Mouse (Mus musculus): ENCODE measurements around the gene Plxna1. TPM values are rescaled to one million over a fixed set of nuclear protein-coding genes. Genes with fewer than 3 reads are reported as not detected.

Gene Plxna1
- polyA plus RNA-seq, 1 experiment from 2014 or later, result 13.4 TPM

DNA sequence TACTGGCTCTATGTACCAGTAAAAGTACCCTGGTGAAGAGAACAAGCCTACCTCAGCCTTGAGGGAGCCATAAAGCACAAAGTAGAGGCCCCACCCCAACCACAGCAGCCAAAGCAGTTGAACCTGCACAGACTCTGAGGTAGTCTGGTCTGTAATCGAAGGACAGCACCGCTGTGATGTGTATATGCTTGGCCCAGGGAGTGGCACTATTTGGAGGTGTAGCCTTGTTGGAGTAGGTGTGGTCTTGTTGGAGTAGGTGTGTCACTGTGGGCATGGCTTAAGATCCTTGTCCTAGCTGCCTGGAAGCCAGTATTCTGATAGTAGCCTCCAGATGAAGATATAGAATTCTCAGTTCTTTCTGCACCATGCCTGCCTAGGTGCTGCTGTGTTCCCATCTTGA is 29.8 kb upstream of the Plxna1 start:
- H3K4me1 ChIP-seq (replicated peaks), result peaks cover 12% of the 10 kb centered on the region
- H3K27me3 ChIP-seq (replicated peaks), result no peaks in the 10 kb centered on the region
- no peak overlapping the region for H3K27ac ChIP-seq (ENCODE audit: poor library complexity, severe bottlenecking)
- H3K9ac ChIP-seq, result no peak overlapping the region
- H3K9me3 ChIP-seq (replicated peaks), result no peaks in the 10 kb centered on the region
- no peak overlapping the region for H3K4me3 ChIP-seq
- WGBS, result 90% methylated on average over 2 of the region's 2 CpGs
- H3K36me3 ChIP-seq, result no peaks in the 10 kb centered on the region
- no peak for ATAC-seq (ENCODE audit: insufficient number of reproducible peaks, low FRiP score)
- H3K4me2 ChIP-seq, result no peak overlapping the region

DNA sequence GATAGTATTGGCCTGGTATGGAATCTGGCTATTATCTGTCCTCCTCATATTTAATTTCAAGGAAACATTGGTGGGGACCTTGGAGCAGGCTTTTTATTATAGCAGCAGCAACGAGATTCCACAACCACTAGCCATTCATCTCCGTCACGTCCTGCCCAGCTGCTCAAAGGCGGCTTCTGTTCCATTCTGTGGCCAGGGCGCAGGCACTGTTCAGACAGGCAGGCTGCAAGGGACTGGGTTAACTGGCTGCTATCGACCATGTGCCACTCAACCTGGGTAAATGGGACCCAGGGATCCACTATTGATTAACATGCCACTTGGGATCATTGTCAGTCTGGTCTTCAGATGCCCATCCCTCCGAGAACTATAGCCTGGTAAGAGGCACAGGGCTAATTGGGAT is 27.4 kb upstream of the Plxna1 start:
- no peak overlapping the region for H3K9ac ChIP-seq
- no peak overlapping the region for H3K27ac ChIP-seq (ENCODE audit: poor library complexity, severe bottlenecking)
- H3K9me3 ChIP-seq (replicated peaks), result no peaks in the 10 kb centered on the region
- no peaks in the 10 kb centered on the region for H3K36me3 ChIP-seq
- no peak overlapping the region for H3K4me2 ChIP-seq
- no peaks in the 10 kb centered on the region for H3K27me3 ChIP-seq (replicated peaks)
- H3K4me1 ChIP-seq (replicated peaks), result peaks cover 21% of the 10 kb centered on the region
- no peak overlapping the region for H3K4me3 ChIP-seq
- WGBS, result 80% methylated on average over 7 of the region's 7 CpGs
- no peak for ATAC-seq (ENCODE audit: insufficient number of reproducible peaks, low FRiP score)

DNA sequence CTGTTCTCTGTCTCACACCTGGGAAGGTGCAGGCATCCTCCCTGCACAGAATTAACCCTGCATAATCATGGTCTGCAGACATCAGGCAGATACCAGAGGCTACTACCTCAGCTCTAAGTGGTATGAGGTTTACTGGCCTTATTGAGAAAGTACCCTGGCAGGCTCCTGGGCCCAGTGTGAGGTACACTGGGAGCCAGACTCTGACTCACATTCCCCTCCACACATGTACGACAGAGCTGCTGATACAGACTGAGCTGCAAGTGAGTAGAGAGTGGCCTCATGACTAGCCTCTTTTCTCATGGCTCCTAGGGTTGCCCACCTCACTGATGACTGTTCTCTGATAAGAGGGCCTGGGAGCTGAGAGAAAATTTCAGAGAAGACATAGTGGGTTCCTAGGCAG is 24.5 kb upstream of the Plxna1 start:
- H3K9me3 ChIP-seq (replicated peaks), result no peaks in the 10 kb centered on the region
- no peak overlapping the region for H3K9ac ChIP-seq
- H3K4me3 ChIP-seq, result no peak overlapping the region
- ATAC-seq (ENCODE audit: insufficient number of reproducible peaks, low FRiP score), result no peak
- H3K27me3 ChIP-seq (replicated peaks), result peaks cover 8% of the 10 kb centered on the region
- H3K4me2 ChIP-seq, result no peak overlapping the region
- H3K36me3 ChIP-seq, result no peaks in the 10 kb centered on the region
- H3K4me1 ChIP-seq (replicated peaks), result peaks cover 33% of the 10 kb centered on the region
- 12% methylated on average over 1 of the region's 1 CpGs for whole genome bisulfite sequencing
- no peak overlapping the region for H3K27ac ChIP-seq (ENCODE audit: poor library complexity, severe bottlenecking)

DNA sequence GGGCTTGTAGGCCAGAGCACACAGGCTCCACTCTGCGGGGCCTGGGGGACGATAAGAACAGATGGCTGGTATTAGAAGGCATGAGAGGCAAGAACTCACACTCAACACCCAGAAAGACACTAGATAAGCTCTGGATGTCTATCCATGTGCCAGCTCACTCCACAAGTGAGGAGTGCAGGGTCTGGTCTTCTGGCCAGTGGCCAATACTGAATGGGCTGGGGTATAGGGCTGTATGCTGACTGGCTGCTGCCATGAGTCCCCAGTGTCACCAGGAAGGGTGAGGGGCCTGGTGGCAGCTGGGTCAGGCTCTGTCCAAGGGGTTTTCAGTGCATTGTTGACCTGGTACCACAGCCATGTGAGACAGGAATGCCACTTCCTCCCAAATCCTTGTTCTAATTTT is 22.3 kb upstream of the Plxna1 start:
- 39% methylated on average over 2 of the region's 2 CpGs for WGBS
- no peaks in the 10 kb centered on the region for H3K9me3 ChIP-seq (replicated peaks)
- H3K36me3 ChIP-seq, result no peaks in the 10 kb centered on the region
- no peak overlapping the region for H3K4me2 ChIP-seq
- no peak overlapping the region for H3K9ac ChIP-seq
- no peak overlapping the region for H3K27ac ChIP-seq (ENCODE audit: poor library complexity, severe bottlenecking)
- peaks cover 9% of the 10 kb centered on the region for H3K27me3 ChIP-seq (replicated peaks)
- ATAC-seq (ENCODE audit: insufficient number of reproducible peaks, low FRiP score), result peak; percentile 42; the same call in 1 of the 2 replicates
- no peak overlapping the region for H3K4me3 ChIP-seq
- peaks cover 41% of the 10 kb centered on the region for H3K4me1 ChIP-seq (replicated peaks)

DNA sequence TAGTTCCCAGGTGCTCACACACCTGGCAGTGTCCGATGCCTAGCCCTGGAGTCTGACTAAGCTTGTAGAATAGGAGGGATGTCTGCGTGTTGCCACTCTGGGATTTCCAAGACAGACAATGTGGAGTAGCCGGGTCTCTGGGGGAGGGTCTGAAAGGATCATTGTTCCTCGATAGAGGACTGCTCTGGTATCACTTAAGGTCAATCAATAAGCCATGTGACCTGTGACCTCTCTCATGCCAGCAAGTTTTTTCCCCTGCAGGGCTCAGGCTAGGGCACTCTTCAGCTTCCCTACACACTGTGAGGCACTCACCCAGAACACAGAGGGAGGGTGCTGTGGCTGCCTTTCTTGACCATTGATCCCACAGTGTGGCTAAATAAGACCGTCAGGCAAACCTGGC is 19.4 kb upstream of the Plxna1 start:
- H3K4me1 ChIP-seq (replicated peaks), result peaks cover 32% of the 10 kb centered on the region
- no peak overlapping the region for H3K9ac ChIP-seq
- H3K4me3 ChIP-seq, result no peak overlapping the region
- peaks cover 9% of the 10 kb centered on the region for H3K27me3 ChIP-seq (replicated peaks)
- no peak for ATAC-seq (ENCODE audit: insufficient number of reproducible peaks, low FRiP score)
- no peaks in the 10 kb centered on the region for H3K36me3 ChIP-seq
- no peaks in the 10 kb centered on the region for H3K9me3 ChIP-seq (replicated peaks)
- no peak overlapping the region for H3K27ac ChIP-seq (ENCODE audit: poor library complexity, severe bottlenecking)
- 67% methylated on average over 5 of the region's 5 CpGs for WGBS
- no peak overlapping the region for H3K4me2 ChIP-seq

DNA sequence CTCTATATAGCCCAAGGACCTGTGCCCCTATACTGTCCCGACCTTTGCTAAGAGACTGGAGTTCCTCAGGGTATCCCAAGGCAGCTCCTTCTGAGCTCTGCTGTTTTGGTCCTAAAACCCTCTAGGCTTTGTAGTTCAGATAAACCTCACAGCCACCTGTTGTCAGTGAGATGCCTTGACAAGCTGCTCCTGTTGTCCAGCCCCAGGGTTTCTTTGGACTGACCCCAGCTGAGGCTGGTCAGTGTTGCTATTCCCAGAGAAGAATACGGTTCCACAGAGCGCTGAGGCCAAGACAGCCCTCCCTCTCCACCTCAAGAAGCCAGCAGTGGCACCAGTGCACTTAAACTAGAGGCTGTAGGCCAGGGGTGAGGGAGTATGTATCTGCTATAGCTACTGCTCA is 18.8 kb upstream of the Plxna1 start:
- WGBS, result 53% methylated on average over 3 of the region's 3 CpGs
- ATAC-seq (ENCODE audit: insufficient number of reproducible peaks, low FRiP score), result no peak
- no peak overlapping the region for H3K4me3 ChIP-seq
- peaks cover 9% of the 10 kb centered on the region for H3K27me3 ChIP-seq (replicated peaks)
- H3K9ac ChIP-seq, result no peak overlapping the region
- H3K27ac ChIP-seq (ENCODE audit: poor library complexity, severe bottlenecking), result no peak overlapping the region
- no peak overlapping the region for H3K4me2 ChIP-seq
- H3K36me3 ChIP-seq, result no peaks in the 10 kb centered on the region
- peaks cover 28% of the 10 kb centered on the region for H3K4me1 ChIP-seq (replicated peaks)
- no peaks in the 10 kb centered on the region for H3K9me3 ChIP-seq (replicated peaks)

DNA sequence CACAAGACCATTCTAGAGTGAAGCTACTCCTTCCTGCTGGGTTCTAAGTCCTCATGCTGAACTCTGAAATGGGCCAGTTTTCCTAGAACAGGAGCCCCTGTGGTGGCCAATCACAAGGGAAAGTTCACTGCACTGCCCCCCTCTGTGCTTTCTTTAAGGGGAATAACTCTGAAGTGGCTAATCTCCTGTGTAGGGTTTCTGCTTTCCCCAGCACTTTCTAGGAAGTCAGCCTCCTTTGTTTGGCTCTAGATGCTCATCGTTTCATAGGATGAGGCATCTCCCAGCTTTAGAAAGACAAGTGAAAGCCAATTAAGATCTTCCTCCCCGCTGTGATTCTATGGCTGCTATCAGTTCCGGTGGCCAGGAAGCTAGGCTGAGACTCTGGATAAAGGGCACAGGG is 18.3 kb upstream of the Plxna1 start:
- no peak overlapping the region for H3K9ac ChIP-seq
- H3K4me3 ChIP-seq, result no peak overlapping the region
- no peak overlapping the region for H3K4me2 ChIP-seq
- peaks cover 28% of the 10 kb centered on the region for H3K4me1 ChIP-seq (replicated peaks)
- H3K27ac ChIP-seq (ENCODE audit: poor library complexity, severe bottlenecking), result no peak overlapping the region
- WGBS, result 40% methylated on average over 3 of the region's 3 CpGs
- no peaks in the 10 kb centered on the region for H3K9me3 ChIP-seq (replicated peaks)
- H3K27me3 ChIP-seq (replicated peaks), result peaks cover 9% of the 10 kb centered on the region
- H3K36me3 ChIP-seq, result no peaks in the 10 kb centered on the region
- no peak for ATAC-seq (ENCODE audit: insufficient number of reproducible peaks, low FRiP score)

DNA sequence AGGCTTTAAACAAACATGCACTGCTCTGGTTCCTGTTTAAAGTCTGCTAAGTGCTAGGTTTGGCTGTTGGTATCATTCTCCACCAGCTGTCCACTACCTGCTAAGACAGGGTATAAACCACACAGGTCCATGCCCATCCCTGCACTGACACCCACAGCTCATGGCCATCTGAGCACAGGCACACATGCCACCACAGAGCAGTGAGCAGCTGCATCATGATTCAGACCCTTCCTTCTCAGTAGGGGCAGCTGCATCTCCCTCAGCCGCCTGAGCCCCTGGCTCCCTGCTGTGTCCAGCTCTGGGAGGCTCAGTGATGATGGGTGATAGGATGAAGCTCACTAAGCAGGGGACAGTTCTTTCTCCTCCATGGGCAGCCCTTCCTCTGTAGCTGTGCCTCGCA is 15.8 kb upstream of the Plxna1 start:
- ATAC-seq (ENCODE audit: insufficient number of reproducible peaks, low FRiP score), result no peak
- Histone ChIP-seq H3K27me3 (replicated peaks) (peaks cover 9% of the 10 kb centered on the region), H3K9me3 (replicated peaks) (no peaks in the 10 kb centered on the region), H3K27ac (ENCODE audit: poor library complexity, severe bottlenecking) (no peak overlapping the region), H3K4me3 (no peak overlapping the region), H3K4me1 (replicated peaks) (peaks cover 15% of the 10 kb centered on the region; the same call in 1 of the 2 replicates), H3K4me2 (no peak overlapping the region), H3K36me3 (no peaks in the 10 kb centered on the region), H3K9ac (no peak overlapping the region)
- WGBS, result 68% methylated on average over 2 of the region's 2 CpGs

DNA sequence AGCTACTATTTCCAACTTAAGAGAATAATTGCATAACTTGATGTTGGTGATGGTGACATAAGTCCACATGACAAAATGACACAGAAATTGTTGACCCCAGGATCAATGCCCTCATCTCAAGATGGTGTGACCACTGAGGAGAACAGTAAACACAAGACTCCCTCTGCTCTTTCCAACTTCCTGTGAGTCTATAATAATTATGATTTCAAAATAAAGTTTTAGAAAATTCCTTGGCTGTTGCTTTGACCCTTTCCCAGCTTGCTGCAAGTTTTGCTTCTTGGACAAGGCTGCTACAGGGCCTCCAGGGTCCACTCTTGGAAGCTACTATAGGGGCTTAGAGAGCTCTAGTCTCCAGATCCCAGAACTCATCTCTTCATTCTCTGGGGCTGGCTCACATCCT is 6.4 kb upstream of the Plxna1 start:
- no peak for ATAC-seq (ENCODE audit: insufficient number of reproducible peaks, low FRiP score)
- no peaks in the 10 kb centered on the region for H3K4me1 ChIP-seq (replicated peaks)
- no peaks in the 10 kb centered on the region; the same call in 1 of the 2 replicates for H3K9me3 ChIP-seq (replicated peaks)
- H3K27me3 ChIP-seq (replicated peaks), result peaks cover 8% of the 10 kb centered on the region
- no peaks in the 10 kb centered on the region for H3K36me3 ChIP-seq
- H3K4me2 ChIP-seq, result no peak overlapping the region
- H3K4me3 ChIP-seq, result no peak overlapping the region
- no peak overlapping the region for H3K9ac ChIP-seq
- H3K27ac ChIP-seq (ENCODE audit: poor library complexity, severe bottlenecking), result no peak overlapping the region

DNA sequence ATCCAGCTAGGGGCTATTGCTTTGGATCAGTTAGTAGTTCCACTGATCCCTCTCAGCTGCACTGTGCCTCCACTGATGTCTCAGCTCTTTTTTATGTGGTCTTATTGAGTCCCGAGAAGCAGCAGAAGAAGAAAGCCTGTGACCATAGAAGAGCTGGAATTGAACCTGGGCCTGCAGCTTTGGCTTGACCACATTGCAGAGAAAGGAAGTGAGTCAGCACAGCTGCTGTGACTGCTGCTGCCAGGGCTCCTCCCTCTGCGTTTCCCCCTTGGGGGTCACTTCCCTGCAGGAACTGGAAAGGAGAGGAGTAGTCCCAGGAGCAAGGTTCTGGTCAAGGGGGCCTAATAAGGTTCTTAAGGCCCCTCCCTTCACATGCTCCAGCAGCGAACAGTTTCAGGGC is 1.9 kb upstream of the Plxna1 start:
- Histone ChIP-seq H3K9ac (no peak overlapping the region), H3K4me3 (no peak overlapping the region), H3K4me2 (no peak overlapping the region), H3K36me3 (no peaks in the 10 kb centered on the region), H3K27ac (ENCODE audit: poor library complexity, severe bottlenecking) (no peak overlapping the region), H3K27me3 (replicated peaks) (peaks cover 17% of the 10 kb centered on the region), H3K9me3 (replicated peaks) (no peaks in the 10 kb centered on the region; the same call in 1 of the 2 replicates), H3K4me1 (replicated peaks) (peaks cover 27% of the 10 kb centered on the region)
- 57% methylated on average over 3 of the region's 3 CpGs for WGBS
- no peak for ATAC-seq (ENCODE audit: insufficient number of reproducible peaks, low FRiP score)

DNA sequence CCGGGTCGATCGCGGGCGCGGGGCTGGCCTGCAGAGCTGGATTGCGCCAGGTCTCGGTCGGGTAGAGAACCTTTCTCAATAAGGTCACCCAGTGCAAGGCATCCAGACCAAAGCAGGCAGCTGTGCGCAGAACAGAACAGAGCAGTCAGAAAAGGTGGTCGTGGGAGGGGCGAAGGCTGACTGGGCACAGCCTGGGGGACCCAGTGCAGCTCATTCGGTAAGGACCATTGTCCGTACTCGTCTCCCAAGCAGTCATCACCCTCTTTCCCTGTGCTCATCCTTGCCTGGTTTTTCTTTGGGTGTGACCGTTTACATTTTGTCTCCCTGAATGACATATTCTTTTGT is 659 bp upstream of the Plxna1 start:
- H3K4me3 ChIP-seq, result peak overlapping the region; percentile 99
- H3K36me3 ChIP-seq, result no peaks in the 10 kb centered on the region
- H3K4me2 ChIP-seq, result peak overlapping the region; percentile 96
- WGBS, result 6% methylated on average over 16 of the region's 16 CpGs
- no peak; the same call in 1 of the 2 replicates for ATAC-seq (ENCODE audit: insufficient number of reproducible peaks, low FRiP score)
- peak overlapping the region; percentile 98 for H3K9ac ChIP-seq
- peaks cover 17% of the 10 kb centered on the region for H3K27me3 ChIP-seq (replicated peaks)
- H3K27ac ChIP-seq (ENCODE audit: poor library complexity, severe bottlenecking), result no peak overlapping the region
- no peaks in the 10 kb centered on the region; the same call in 1 of the 2 replicates for H3K9me3 ChIP-seq (replicated peaks)
- H3K4me1 ChIP-seq (replicated peaks), result peaks cover 37% of the 10 kb centered on the region

DNA sequence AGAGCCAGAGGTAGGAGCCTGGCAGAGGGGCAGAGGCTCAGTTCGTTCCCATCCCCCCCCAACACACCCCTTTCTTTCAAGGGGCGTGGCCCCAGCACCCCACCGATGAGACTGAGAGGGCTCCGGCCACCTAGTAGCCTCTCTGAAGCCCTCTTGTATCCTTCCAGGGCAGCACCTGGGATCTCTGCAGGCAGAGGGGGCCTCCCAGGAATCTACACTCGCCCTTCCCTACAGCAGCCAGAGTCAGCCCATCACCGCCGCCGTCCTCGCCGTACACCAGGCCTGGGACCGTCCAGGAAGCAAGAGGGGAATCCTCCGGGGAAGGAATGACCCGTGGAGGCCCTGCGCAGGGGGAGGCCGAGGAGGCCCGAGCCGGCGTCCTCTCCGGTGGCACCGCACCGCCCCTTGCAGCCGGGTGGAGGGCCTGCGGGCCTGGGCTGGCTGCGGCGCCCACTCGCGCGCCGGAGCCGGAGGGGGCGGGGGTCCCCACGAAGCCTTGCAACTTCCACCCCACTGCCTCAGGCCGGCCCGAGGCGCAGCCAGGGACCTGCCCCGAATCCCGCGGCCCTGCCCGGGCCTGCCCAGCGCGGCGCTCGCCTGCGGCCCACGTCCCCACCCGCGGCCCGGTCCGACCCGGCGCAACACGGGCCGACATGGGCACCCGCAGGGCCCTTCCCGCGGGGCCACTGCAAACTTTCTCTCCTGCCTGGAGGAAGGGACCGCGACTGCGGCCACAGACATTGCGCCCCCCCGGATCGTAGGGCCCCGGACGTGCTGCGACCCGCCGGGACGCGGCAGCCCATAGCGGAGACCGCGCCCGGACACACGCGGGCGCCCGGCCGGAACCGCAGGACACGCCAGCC is 771 bp downstream of the Plxna1 start:
- H3K9me3 ChIP-seq (replicated peaks), result no peaks in the 10 kb centered on the region
- H3K36me3 ChIP-seq, result peaks cover 8% of the 10 kb centered on the region
- H3K27ac ChIP-seq (ENCODE audit: poor library complexity, severe bottlenecking), result peak overlapping the region; percentile 62; the same call in 1 of the 2 replicates
- peak overlapping the region; percentile 99 for H3K4me3 ChIP-seq
- peaks cover 17% of the 10 kb centered on the region for H3K27me3 ChIP-seq (replicated peaks)
- WGBS, result under 1% methylated on average over 59 of the region's 80 CpGs
- peak; percentile 33 for ATAC-seq (ENCODE audit: insufficient number of reproducible peaks, low FRiP score)
- H3K4me1 ChIP-seq (replicated peaks), result peaks cover 38% of the 10 kb centered on the region
- peak overlapping the region; percentile 96 for H3K4me2 ChIP-seq
- H3K9ac ChIP-seq, result peak overlapping the region; percentile 98
